Comparison of ENCODE assay signal across 12 mouse cellular contexts in the genomic region with DNA sequence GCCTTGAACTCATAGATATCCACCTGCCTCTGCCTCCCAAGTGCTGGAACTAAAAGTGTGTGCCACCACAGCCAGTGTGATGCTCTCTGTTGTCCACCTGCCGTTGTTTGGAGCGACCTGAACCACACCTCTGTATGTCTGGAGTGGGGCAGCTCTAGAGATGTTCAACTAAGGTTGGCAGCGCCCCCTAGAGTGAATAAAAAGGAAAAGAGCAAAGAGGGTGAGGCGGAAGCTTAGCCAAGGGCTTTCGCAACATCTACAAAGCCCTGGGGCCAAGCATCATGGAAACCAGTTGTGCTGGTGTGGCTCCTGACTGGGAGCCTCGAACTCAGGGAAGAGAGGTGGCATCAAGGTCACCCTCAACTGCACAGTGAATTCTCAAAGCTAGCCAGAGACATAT. TPM values are rescaled to one million over a fixed set of nuclear protein-coding genes. Genes with fewer than 3 reads are reported as not detected.
DNase-seq lines count a peak whose midpoint lies in the region; ATAC-seq and TF ChIP-seq lines count a peak whose summit lies in the region.
"Had no signal": no experiment of that assay in that cellular context is flagged by ENCODE, and none has a peak within 500 bp of the region (broad histone marks: within the 10 kb centered on the region; RNA-seq: fewer than 3 reads in every experiment).

No protein-coding gene starts in this region.

- H3K4me1 ChIP-seq in midbrain, postnatal 0 days (ENCODE audit: insufficient read depth, low read length) = no peaks in the 10 kb centered on the region
- H3K4me1 ChIP-seq in midbrain, embryonic 13.5 days (replicated peaks) = peaks cover 8% of the 10 kb centered on the region; the same call in 1 of the 2 replicates
- no peaks in the 10 kb centered on the region for H3K4me1 ChIP-seq in stomach, postnatal 0 days (replicated peaks; ENCODE audit: control insufficient read depth, insufficient read depth)

- H3K27ac ChIP-seq in midbrain, postnatal 0 days (ENCODE audit: low read depth, low read length) = no peak overlapping the region
- no peak overlapping the region for H3K27ac ChIP-seq in midbrain, embryonic 13.5 days
- no peak overlapping the region for H3K27ac ChIP-seq in stomach, postnatal 0 days (replicated peaks)

- 0 out of 2 replicates have a peak, but pooled peaks cover 3% of the 10 kb centered on the region for H3K36me3 ChIP-seq in midbrain, postnatal 0 days (ENCODE audit: insufficient read depth, low read length)
- H3K36me3 ChIP-seq in midbrain, embryonic 13.5 days = no peaks in the 10 kb centered on the region
- peaks cover 3% of the 10 kb centered on the region; the same call in 1 of the 2 replicates for H3K36me3 ChIP-seq in stomach, postnatal 0 days (ENCODE audit: control insufficient read depth, insufficient read depth, low read length)

- TF ChIP-seq EP300 in stomach, postnatal 0 days (optimal IDR thresholded peaks at IDR 0.05) = no peak

- DNase-seq in CD4-positive, CD25-positive, alpha-beta regulatory T cell, adult 2 months (ENCODE audit: low read depth, low spot score) = peak; percentile 35
- DNase-seq in midbrain, postnatal 0 days (ENCODE audit: low spot score) = no peak
- no peak for DNase-seq in stomach, postnatal 0 days (ENCODE audit: low spot score)
- no peak for DNase-seq in adrenal gland, adult 18-20 months (ENCODE audit: low spot score in 2 of 2)
- no peak for DNase-seq in left cerebral cortex, adult 9 months (ENCODE audit: low spot score in 2 of 2)
- DNase-seq: heart, adult 11 months; heart, postnatal 10 days; thymus, postnatal 14 days had no signal

- peak; percentile 24; the same call in 1 of the 2 replicates for TF ChIP-seq CTCF in midbrain, postnatal 0 days (IDR thresholded peaks at IDR 0.05)
- peak; percentile 52 for TF ChIP-seq CTCF in stomach, postnatal 0 days (IDR thresholded peaks at IDR 0.05; ENCODE audit: low read depth)

- no peaks in the 10 kb centered on the region for H3K27me3 ChIP-seq in midbrain, postnatal 0 days (ENCODE audit: insufficient read depth, low read length)
- peaks cover 8% of the 10 kb centered on the region for H3K27me3 ChIP-seq in midbrain, embryonic 13.5 days
- no peaks in the 10 kb centered on the region for H3K27me3 ChIP-seq in stomach, postnatal 0 days (ENCODE audit: control insufficient read depth, insufficient read depth, low read length)

- H3K4me2 ChIP-seq in midbrain, postnatal 0 days (ENCODE audit: low read depth, low read length, poor library complexity, severe bottlenecking) = no peak overlapping the region
- H3K4me2 ChIP-seq in midbrain, embryonic 13.5 days (replicated peaks) = no peak overlapping the region
- no peak overlapping the region for H3K4me2 ChIP-seq in stomach, postnatal 0 days (replicated peaks; ENCODE audit: low read depth)

- no peak overlapping the region for H3K4me3 ChIP-seq in midbrain, postnatal 0 days (ENCODE audit: low read depth, low read length)
- H3K4me3 ChIP-seq in midbrain, embryonic 13.5 days (replicated peaks) = no peak overlapping the region
- no peak overlapping the region for H3K4me3 ChIP-seq in stomach, postnatal 0 days (ENCODE audit: low read depth, low read length)

- 71% methylated on average over 6 of the region's 6 CpGs for WGBS in midbrain, postnatal 0 days
- WGBS in midbrain, embryonic 13.5 days = 59% methylated on average over 6 of the region's 6 CpGs
- WGBS in stomach, postnatal 0 days = 56% methylated on average over 6 of the region's 6 CpGs

- no peaks in the 10 kb centered on the region for H3K9me3 ChIP-seq in midbrain, postnatal 0 days (ENCODE audit: low read length)
- no peaks in the 10 kb centered on the region for H3K9me3 ChIP-seq in midbrain, embryonic 13.5 days
- H3K9me3 ChIP-seq in stomach, postnatal 0 days (ENCODE audit: control insufficient read depth, low read length) = no peaks in the 10 kb centered on the region

- ATAC-seq in CD4-positive, CD25-positive, alpha-beta regulatory T cell, adult 4 months = no peak
- no peak for ATAC-seq in midbrain, postnatal 0 days (ENCODE audit: low FRiP score)
- no peak for ATAC-seq in midbrain, embryonic 13.5 days
- peak; percentile 7 to 36; a peak in 1 of 4 replicates for ATAC-seq in hematopoietic stem cell, adult 5-6 weeks (replicated peaks in 1 of 2; ENCODE audit: insufficient read depth in 1 of 2, low FRiP score in 2 of 2, low TSS enrichment in 1 of 2, low read depth in 1 of 2, poor library complexity in 2 of 2, severe bottlenecking in 2 of 2)
- ATAC-seq in stomach, postnatal 0 days (ENCODE audit: low FRiP score, low TSS enrichment) = no peak
- ATAC-seq: inflammation-experienced regulatory T-cells, adult 6 months had no signal

- H3K9ac ChIP-seq in midbrain, postnatal 0 days (replicated peaks; ENCODE audit: low read length, poor library complexity, severe bottlenecking) = no peak overlapping the region
- H3K9ac ChIP-seq in midbrain, embryonic 13.5 days (replicated peaks) = no peak overlapping the region
- H3K9ac ChIP-seq in stomach, postnatal 0 days (ENCODE audit: low read length) = no peak overlapping the region

RNA-seq across cellular contexts. Expression of a gene that starts 15.4 kb away (rescaled TPM):
- 10 to 100 TPM; 17.6 to 32.8 TPM for polyA plus RNA-seq in CD4-positive, CD25-positive, alpha-beta regulatory T cell, adult 4 months (2017; shearing (Covaris generic))
- 52.6 and 62.0 TPM in 2 replicates for total RNA-seq in midbrain, postnatal 0 days (2014; rRNA removed)
- 42.1 and 44.2 TPM in 2 replicates for polyA plus RNA-seq in midbrain, postnatal 0 days (2015; fragmentation: Nextera tagmentation; extraction: Ambion mirVana)
- polyA plus RNA-seq in midbrain, embryonic 13.5 days (2015; fragmentation: Nextera tagmentation; extraction: Ambion mirVana) = 28.8 and 31.1 TPM in 2 replicates
- 4.3 and 18.6 TPM in 2 replicates for total RNA-seq in hematopoietic stem cell, adult 5-6 weeks (2017)
- polyA plus RNA-seq in stomach, postnatal 0 days (2015; fragmentation: Nextera tagmentation; extraction: Ambion mirVana) = 27.9 and 32.7 TPM in 2 replicates
- 10 to 100 TPM; 12.6 to 23.6 TPM for total RNA-seq in adrenal gland, adult 18-20 months (2021)

RNA-seq across cellular contexts. Expression of a gene that starts 33.4 kb away (rescaled TPM):
- polyA plus RNA-seq in CD4-positive, CD25-positive, alpha-beta regulatory T cell, adult 4 months (2017; shearing (Covaris generic)) = 1 to 10 TPM; 5.0 to 5.1 TPM
- total RNA-seq in midbrain, postnatal 0 days (2014; rRNA removed) = 57.6 and 75.0 TPM in 2 replicates
- 74.1 and 77.2 TPM in 2 replicates for polyA plus RNA-seq in midbrain, postnatal 0 days (2015; fragmentation: Nextera tagmentation; extraction: Ambion mirVana)
- polyA plus RNA-seq in midbrain, embryonic 13.5 days (2015; fragmentation: Nextera tagmentation; extraction: Ambion mirVana) = 21.4 and 23.4 TPM in 2 replicates
- total RNA-seq in hematopoietic stem cell, adult 5-6 weeks (2017) = 7.1 and 21.5 TPM in 2 replicates
- 250 and 267 TPM in 2 replicates for polyA plus RNA-seq in stomach, postnatal 0 days (2015; fragmentation: Nextera tagmentation; extraction: Ambion mirVana)
- total RNA-seq in adrenal gland, adult 18-20 months (2021) = 100 to 1,000 TPM; 106 to 137 TPM

RNA-seq across cellular contexts. Expression of a gene that starts 51.5 kb away (rescaled TPM):
- 10 to 100 TPM; 17.5 to 18.5 TPM for polyA plus RNA-seq in CD4-positive, CD25-positive, alpha-beta regulatory T cell, adult 4 months (2017; shearing (Covaris generic))
- 62.5 and 63.8 TPM in 2 replicates for total RNA-seq in midbrain, postnatal 0 days (2014; rRNA removed)
- polyA plus RNA-seq in midbrain, postnatal 0 days (2015; fragmentation: Nextera tagmentation; extraction: Ambion mirVana) = 35.9 and 38.7 TPM in 2 replicates
- 28.7 and 29.7 TPM in 2 replicates for polyA plus RNA-seq in midbrain, embryonic 13.5 days (2015; fragmentation: Nextera tagmentation; extraction: Ambion mirVana)
- 11.5 and 15.6 TPM in 2 replicates for total RNA-seq in hematopoietic stem cell, adult 5-6 weeks (2017)
- 9.7 and 9.8 TPM in 2 replicates for polyA plus RNA-seq in stomach, postnatal 0 days (2015; fragmentation: Nextera tagmentation; extraction: Ambion mirVana)
- 10 to 100 TPM; 56.0 to 66.6 TPM for total RNA-seq in adrenal gland, adult 18-20 months (2021)

RNA-seq across cellular contexts. Expression of a gene that starts 55.8 kb away (rescaled TPM):
- 1 to 10 TPM in 1 of 2 experiments, under 1 TPM in 1; 0.60 to 1.5 TPM for polyA plus RNA-seq in CD4-positive, CD25-positive, alpha-beta regulatory T cell, adult 4 months (2017; shearing (Covaris generic))
- 56.9 and 58.2 TPM in 2 replicates for total RNA-seq in midbrain, postnatal 0 days (2014; rRNA removed)
- polyA plus RNA-seq in midbrain, postnatal 0 days (2015; fragmentation: Nextera tagmentation; extraction: Ambion mirVana) = 15.4 and 16.1 TPM in 2 replicates
- 49.5 and 51.5 TPM in 2 replicates for polyA plus RNA-seq in midbrain, embryonic 13.5 days (2015; fragmentation: Nextera tagmentation; extraction: Ambion mirVana)
- 17.8 and 18.9 TPM in 2 replicates for total RNA-seq in hematopoietic stem cell, adult 5-6 weeks (2017)
- polyA plus RNA-seq in stomach, postnatal 0 days (2015; fragmentation: Nextera tagmentation; extraction: Ambion mirVana) = 3.3 and 3.4 TPM in 2 replicates
- total RNA-seq in adrenal gland, adult 18-20 months (2021) = 1 to 10 TPM; 2.6 to 3.3 TPM

Comparison
In these comparisons a context has a peak if more than half of its experiments do, and no peak if none do; other contexts are left out.
1. ATAC-seq: peak in hematopoietic stem cell, adult 5-6 weeks (2 of 2); none in CD4-positive, CD25-positive, alpha-beta regulatory T cell, adult 4 months (single experiment), midbrain, postnatal 0 days (single experiment), midbrain, embryonic 13.5 days (single experiment) and stomach, postnatal 0 days (single experiment).